Mouse (Mus musculus) intestine, embryonic 16.5 days (tissue): ENCODE measurements around the gene Efcc1. TPM values are rescaled to one million over a fixed set of nuclear protein-coding genes. Genes with fewer than 3 reads are reported as not detected.
A peak's percentile ranks its signal among the peaks of the same experiment; 100 is the strongest.

Source experiments
- ATAC-seq: fragments of 200-750 bp; cut with Nextera tagmentation; 2 replicates; pipeline ENCODE4 v1.8.0; 2017; ENCODE audit warnings: moderate TSS enrichment, moderate library complexity
- H3K27ac ChIP-seq: fragments of 300-500 bp; sonication (generic); 2 replicates; pipeline ENCODE4 v1.5.1; 2014; ENCODE audit warnings: mild to moderate bottlenecking, low read length
- H3K27me3 ChIP-seq: fragments of 300-500 bp; sonication (generic); replicated peaks from 2 replicates; pipeline ENCODE4 v1.6.1; 2014; ENCODE audit warnings: low read length, control low read depth, mixed read lengths; ENCODE audit not compliant: control insufficient read depth, insufficient read depth
- H3K36me3 ChIP-seq: fragments of 300-500 bp; sonication (generic); 2 replicates; pipeline ENCODE4 v1.6.1; 2014; ENCODE audit warnings: low read length, control low read depth; ENCODE audit not compliant: control insufficient read depth, insufficient read depth
- H3K4me1 ChIP-seq: fragments of 300-500 bp; sonication (generic); 2 replicates; pipeline ENCODE4 v1.6.1; 2014; ENCODE audit warnings: low read length, control low read depth, mixed read lengths; ENCODE audit not compliant: control insufficient read depth, insufficient read depth
- H3K4me2 ChIP-seq: fragments of 300-500 bp; sonication (generic); 2 replicates; pipeline ENCODE4 v1.6.1; 2014; ENCODE audit warnings: low read depth, low read length, control low read depth
- H3K4me3 ChIP-seq: fragments of 300-500 bp; sonication (generic); 2 replicates; pipeline ENCODE4 v1.5.1; 2014; ENCODE audit warnings: mild to moderate bottlenecking, low read length
- H3K9ac ChIP-seq: fragments of 300-500 bp; sonication (generic); 2 replicates; pipeline ENCODE4 v1.6.1; 2014; ENCODE audit warnings: low read depth, low read length
- H3K9me3 ChIP-seq: fragments of 300-500 bp; sonication (generic); 2 replicates; pipeline ENCODE4 v1.6.1; 2016; ENCODE audit warnings: low read length, control low read depth; ENCODE audit not compliant: control insufficient read depth
- WGBS: fragments of 180-500 bp; shearing (Covaris S2); extraction: QIAGEN DNeasy Blood & Tissue Kit; methylation state at CpG from one replicate; pipeline ENCODE4 v1.1.7; 2014; 5-methylcytosine and 5-hydroxymethylcytosine counted together
- polyA plus RNA-seq: library from polyadenylated mRNA; unstranded; fragments of >200 nt; fragmentation: Nextera tagmentation; extraction: Ambion mirVana; gene quantifications from 2 replicates; pipeline ENCODE4 v1.2.1, GENCODE M21; 2015

Efcc1 gene
- polyA plus RNA-seq: 0.69 and 0.73 TPM in 2 replicates

DNA sequence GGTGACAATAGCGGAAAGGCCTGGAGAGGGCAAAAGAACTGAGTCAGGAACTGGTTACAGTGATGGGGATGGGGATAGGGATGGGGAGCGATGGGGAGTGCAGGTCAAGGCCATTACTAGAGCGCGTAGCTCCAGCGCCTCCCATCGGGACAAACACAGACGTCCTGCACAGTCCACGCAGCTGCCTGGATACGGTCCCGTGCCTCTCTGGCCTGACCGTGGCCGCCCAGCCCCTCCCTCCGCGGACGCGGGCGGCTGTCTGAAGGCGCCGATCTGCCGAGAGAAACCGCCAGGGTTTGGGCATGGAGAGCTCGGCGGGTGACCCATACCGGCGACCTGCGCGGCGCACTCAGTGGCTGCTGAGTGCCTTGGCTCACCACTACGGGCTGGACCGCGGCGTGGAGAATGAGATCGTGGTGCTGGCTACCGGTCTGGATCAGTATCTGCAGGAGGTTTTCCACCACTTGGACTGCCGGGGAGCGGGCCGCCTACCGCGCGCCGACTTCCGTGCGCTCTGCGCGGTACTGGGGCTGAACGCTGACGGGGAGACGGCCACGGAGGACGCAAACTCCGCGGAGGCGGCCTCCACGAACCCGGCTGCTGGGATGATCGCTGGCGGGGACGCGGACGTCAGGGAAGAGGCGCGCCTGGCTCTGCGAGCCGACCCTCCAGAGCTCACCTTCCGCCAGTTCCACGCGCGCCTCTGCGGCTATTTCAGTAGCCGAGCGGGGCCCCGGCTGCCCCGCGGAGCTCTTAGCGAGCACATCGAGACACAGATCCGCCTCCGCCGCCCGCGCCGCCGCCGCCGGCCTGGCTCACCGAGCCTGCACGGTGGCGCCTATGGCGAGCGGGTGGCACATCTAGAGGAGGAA is at the start of gene Efcc1:
Gene Efcc1 (plus strand): TSS at position 279 of the 872 bp plus-strand sequence.
- H3K27me3 ChIP-seq: peaks cover 43% of the 10 kb centered on the region
- peaks cover 19% of the 10 kb centered on the region for H3K4me1 ChIP-seq
- ATAC-seq: peak; percentile 78
- no peaks in the 10 kb centered on the region for H3K9me3 ChIP-seq
- H3K4me2 ChIP-seq: peak within 1 kb of the TSS; percentile 90
- under 1% methylated on average over 87 of the region's 90 CpGs for WGBS
- peak within 1 kb of the TSS; percentile 58 for H3K4me3 ChIP-seq
- H3K27ac ChIP-seq: 0 out of 2 replicates have a peak within 1 kb of the TSS, but pooled peaks have one; percentile 42
- H3K36me3 ChIP-seq: no peaks in the 10 kb centered on the region
- H3K9ac ChIP-seq: peak within 1 kb of the TSS; percentile 62

DNA sequence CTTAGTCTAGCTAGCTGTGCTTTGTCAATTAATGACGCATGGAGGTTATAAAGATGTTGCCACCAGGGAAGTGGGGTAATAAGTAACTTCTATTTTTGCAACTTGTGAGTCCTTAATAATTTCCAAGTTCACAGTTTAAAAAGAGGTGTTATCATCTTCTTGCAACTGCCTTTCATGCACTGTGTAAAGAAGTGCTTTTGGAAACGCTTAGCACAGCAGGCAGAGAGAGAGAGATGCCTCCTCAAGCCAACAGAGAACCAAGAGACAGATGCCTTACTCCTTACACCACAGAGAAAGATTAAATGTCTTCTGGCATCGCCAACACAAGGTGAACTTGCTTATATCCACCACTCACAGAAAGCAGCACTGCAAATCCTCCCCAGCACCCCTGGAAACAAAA is 34.7 kb upstream of the Efcc1 start:
- WGBS: 65% methylated on average over 3 of the region's 3 CpGs
- Histone ChIP-seq H3K27ac (no peak overlapping the region), H3K4me2 (no peak overlapping the region), H3K27me3 (no peaks in the 10 kb centered on the region), H3K4me1 (no peaks in the 10 kb centered on the region), H3K36me3 (no peaks in the 10 kb centered on the region), H3K9me3 (no peaks in the 10 kb centered on the region), H3K4me3 (no peak overlapping the region), H3K9ac (no peak overlapping the region)
- no peak for ATAC-seq

DNA sequence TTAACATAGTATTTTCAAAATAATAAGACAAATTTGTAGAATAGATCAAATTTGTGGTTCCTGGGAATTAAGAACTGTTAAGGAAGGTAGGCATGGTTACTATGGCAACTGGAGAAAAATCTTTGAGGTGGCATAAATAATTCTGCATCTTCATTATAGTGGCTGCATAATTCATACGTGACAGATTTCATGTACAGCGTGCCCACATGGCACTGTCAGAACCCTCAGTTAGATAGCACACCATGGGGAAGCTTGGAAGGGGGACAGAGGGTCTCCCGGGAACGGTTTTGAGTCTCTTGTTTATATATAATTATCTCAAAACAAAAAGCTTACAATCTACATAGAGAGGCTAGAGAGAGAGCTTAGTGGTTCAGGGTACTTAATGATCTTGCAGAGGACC is 34.1 kb upstream of the Efcc1 start:
- no peaks in the 10 kb centered on the region for H3K27me3 ChIP-seq
- H3K36me3 ChIP-seq: no peaks in the 10 kb centered on the region
- no peak overlapping the region for H3K27ac ChIP-seq
- H3K4me1 ChIP-seq: no peaks in the 10 kb centered on the region
- H3K9me3 ChIP-seq: no peaks in the 10 kb centered on the region
- no peak overlapping the region for H3K4me2 ChIP-seq
- H3K4me3 ChIP-seq: no peak overlapping the region
- WGBS: 96% methylated on average over 4 of the region's 4 CpGs
- no peak overlapping the region for H3K9ac ChIP-seq
- no peak for ATAC-seq

DNA sequence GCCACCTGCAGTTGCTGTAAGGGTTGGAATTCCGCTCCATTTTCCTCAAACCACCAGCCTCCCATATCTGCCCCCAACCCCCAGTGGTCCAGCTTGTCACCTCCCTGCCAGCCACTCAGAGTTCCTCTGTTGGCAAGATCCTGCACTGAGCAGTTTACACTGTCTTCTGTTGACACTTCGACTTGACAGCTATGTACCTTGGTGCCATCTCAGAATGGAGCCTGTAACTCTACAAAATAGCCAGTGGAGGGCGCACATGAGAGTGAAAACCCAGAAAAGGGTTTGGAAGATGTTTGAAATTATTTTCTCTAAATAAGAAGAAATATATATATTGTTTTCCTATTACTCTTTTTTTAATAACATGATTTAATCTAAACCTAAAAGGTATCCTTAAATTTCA is 24.4 kb upstream of the Efcc1 start:
- no peak overlapping the region for H3K4me3 ChIP-seq
- no peaks in the 10 kb centered on the region for H3K36me3 ChIP-seq
- H3K9me3 ChIP-seq: no peaks in the 10 kb centered on the region
- ATAC-seq: no peak
- H3K4me1 ChIP-seq: no peaks in the 10 kb centered on the region
- 40% methylated on average over 3 of the region's 3 CpGs for WGBS
- H3K9ac ChIP-seq: no peak overlapping the region
- H3K27ac ChIP-seq: no peak overlapping the region
- no peak overlapping the region for H3K4me2 ChIP-seq
- no peaks in the 10 kb centered on the region for H3K27me3 ChIP-seq

DNA sequence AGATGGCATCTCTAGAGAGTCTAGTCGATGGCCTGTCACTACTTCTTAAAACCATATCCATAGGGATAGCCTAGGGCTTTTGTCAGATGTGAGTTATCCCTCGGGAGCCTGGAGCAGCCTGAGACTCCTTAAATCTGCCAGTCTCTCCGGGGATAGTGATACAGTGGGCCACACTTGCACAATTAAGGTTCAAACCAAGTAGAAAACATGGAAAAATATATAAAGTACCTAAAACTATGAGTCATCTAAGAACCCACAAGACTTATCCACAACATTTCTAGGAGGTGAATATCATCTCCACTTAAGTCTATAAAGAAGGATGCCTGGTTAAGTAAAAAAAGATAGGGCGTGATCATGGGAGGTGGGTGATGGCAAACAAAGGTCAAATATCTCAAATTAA is 18.4 kb upstream of the Efcc1 start:
- no peaks in the 10 kb centered on the region for H3K4me1 ChIP-seq
- H3K36me3 ChIP-seq: no peaks in the 10 kb centered on the region
- no peak for ATAC-seq
- WGBS: 86% methylated on average over 4 of the region's 4 CpGs
- H3K4me3 ChIP-seq: no peak overlapping the region
- no peaks in the 10 kb centered on the region for H3K27me3 ChIP-seq
- no peak overlapping the region for H3K27ac ChIP-seq
- no peak overlapping the region for H3K9ac ChIP-seq
- no peaks in the 10 kb centered on the region for H3K9me3 ChIP-seq
- no peak overlapping the region for H3K4me2 ChIP-seq

DNA sequence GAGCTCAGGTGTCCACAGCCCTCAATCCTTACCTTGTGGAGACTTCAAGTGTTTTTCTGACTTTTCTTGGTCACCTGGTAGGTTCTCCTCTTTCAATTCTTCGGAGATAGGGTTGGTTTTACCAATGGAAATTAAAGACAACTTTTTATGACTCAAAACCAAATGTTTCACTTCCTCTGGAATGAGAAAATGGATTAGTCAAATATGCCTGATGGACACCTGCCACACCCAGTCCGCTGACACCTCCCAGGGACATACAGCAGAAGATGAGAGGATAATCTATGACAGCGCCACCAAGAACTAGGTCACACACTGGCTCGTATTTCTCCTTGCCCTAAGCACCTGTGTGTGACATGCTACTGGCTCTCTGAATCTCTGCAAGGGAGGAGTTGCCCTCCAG is 16.6 kb upstream of the Efcc1 start:
- ATAC-seq: no peak
- no peaks in the 10 kb centered on the region for H3K27me3 ChIP-seq
- H3K4me3 ChIP-seq: no peak overlapping the region
- no peaks in the 10 kb centered on the region for H3K4me1 ChIP-seq
- WGBS: 82% methylated on average over 4 of the region's 4 CpGs
- H3K9ac ChIP-seq: no peak overlapping the region
- no peaks in the 10 kb centered on the region for H3K36me3 ChIP-seq
- no peak overlapping the region for H3K4me2 ChIP-seq
- H3K27ac ChIP-seq: no peak overlapping the region
- no peaks in the 10 kb centered on the region for H3K9me3 ChIP-seq

DNA sequence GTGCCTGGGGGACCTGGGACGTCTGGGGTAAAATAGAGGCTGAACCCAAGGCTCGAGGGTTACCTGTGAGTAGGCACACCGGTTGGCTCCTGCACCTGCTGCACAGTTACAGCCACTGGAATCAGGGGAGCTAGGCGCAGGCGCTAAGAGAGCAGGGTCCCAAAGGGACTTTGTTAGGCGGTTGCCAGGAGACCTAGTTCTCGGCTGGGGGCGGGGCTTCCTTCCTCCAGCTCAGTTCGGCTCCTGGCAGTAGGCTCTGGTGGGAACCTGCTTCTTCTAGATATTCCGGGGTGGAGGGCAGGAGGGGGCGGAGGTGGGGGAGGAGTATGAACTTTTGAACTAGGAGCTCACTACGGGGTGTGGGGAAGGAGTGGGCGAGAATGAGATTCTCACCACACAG is 8.0 kb upstream of the Efcc1 start:
- H3K27me3 ChIP-seq: no peaks in the 10 kb centered on the region
- no peaks in the 10 kb centered on the region for H3K9me3 ChIP-seq
- H3K4me3 ChIP-seq: no peak overlapping the region
- H3K9ac ChIP-seq: no peak overlapping the region
- H3K36me3 ChIP-seq: no peaks in the 10 kb centered on the region
- 0 out of 2 replicates have a peak overlapping the region, but pooled peaks have one; percentile 10 for H3K4me2 ChIP-seq
- 7% methylated on average over 13 of the region's 13 CpGs for WGBS
- ATAC-seq: peak; percentile 53; the same call in 1 of the 2 replicates
- H3K4me1 ChIP-seq: no peaks in the 10 kb centered on the region
- no peak overlapping the region for H3K27ac ChIP-seq

DNA sequence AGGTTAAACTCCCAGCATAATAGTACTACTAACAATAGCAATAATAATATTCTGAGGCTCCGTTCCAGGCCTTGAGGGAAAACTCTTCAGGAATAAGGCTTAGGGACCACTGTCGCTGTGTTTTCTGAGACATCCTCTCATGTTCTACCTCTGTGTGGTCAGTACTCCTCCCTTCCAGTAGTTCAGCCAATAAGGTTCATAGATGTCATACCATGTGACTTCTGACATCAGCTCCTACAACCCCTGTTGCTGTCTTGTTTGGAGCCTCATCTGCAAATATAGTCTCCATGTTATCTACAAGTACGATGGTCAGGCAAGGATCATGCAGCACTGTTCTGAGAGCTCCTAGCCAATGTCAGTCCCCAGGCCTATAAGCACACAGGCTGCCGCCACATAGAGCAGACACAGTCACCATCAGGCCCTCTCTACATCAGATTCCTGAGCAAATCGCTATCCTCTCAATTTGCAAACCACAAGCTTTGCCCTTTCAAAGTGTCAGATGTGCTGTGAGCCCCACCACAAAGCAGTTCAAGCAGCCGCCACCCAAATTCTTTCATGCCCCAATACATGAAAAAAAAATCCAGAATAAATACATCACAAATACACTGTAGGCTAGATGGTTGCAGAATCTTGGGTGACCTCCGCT is 5.3 kb upstream of the Efcc1 start:
- Histone ChIP-seq H3K4me3 (no peak overlapping the region), H3K4me2 (no peak overlapping the region), H3K27me3 (peaks cover 12% of the 10 kb centered on the region), H3K9ac (no peak overlapping the region), H3K27ac (no peak overlapping the region), H3K9me3 (no peaks in the 10 kb centered on the region), H3K4me1 (no peaks in the 10 kb centered on the region), H3K36me3 (no peaks in the 10 kb centered on the region)
- no peak for ATAC-seq
- WGBS: 78% methylated on average over 7 of the region's 7 CpGs

DNA sequence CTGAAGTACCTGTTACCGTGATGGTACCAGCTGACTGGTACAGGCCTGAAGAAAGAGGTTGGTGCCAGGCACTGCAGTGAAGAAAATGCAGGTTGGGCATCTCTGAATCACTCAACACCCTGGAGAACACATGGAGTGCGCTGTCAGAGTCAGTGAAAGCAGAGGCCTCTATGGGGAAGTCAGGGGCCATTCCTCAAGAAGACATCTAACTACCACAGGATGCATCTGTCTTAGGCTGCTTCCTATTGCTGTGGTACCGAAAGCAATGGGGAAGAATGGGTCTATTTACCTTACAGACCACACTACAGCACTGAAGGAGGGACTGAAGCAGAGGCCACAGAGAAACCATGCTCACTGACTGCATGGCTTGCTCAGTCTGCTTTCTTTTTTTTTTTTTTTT is 2.6 kb upstream of the Efcc1 start:
- Histone ChIP-seq H3K4me2 (no peak overlapping the region), H3K9me3 (no peaks in the 10 kb centered on the region), H3K9ac (no peak overlapping the region), H3K27me3 (peaks cover 38% of the 10 kb centered on the region), H3K4me1 (peaks cover 12% of the 10 kb centered on the region), H3K36me3 (no peaks in the 10 kb centered on the region), H3K27ac (no peak overlapping the region), H3K4me3 (no peak overlapping the region)
- 60% methylated on average over 3 of the region's 3 CpGs for WGBS
- ATAC-seq: no peak
